Mouse (Mus musculus) brown adipose tissue, adult 24 weeks (tissue): Measurements from ENCODE around the gene Trhde. TPM values are rescaled to one million over a fixed set of nuclear protein-coding genes. Genes with fewer than 3 reads are reported as not detected.

Source experiments
- H3K27ac ChIP-seq: fragments of 200-500 bp; replicated peaks from 2 replicates; pipeline ENCODE4 v1.5.1; 2012; ENCODE audit warnings: low read depth, mild to moderate bottlenecking, low read length
- H3K4me1 ChIP-seq: fragments of 200-500 bp; 2 replicates; pipeline ENCODE4 v1.6.1; 2012; ENCODE audit warnings: low read length, mixed read lengths; ENCODE audit not compliant: control insufficient read depth, insufficient read depth, insufficient read length
- H3K4me3 ChIP-seq: fragments of 200-500 bp; 2 replicates; pipeline ENCODE4 v1.5.1; 2012; ENCODE audit warnings: low read depth, mild to moderate bottlenecking, low read length, moderate library complexity; ENCODE audit not compliant: insufficient read depth
- polyA plus RNA-seq: library from polyadenylated mRNA; stranded (reverse); fragments of >200 nt; gene quantifications from 2 replicates; pipeline ENCODE4 v1.2.4, GENCODE M21; 2012; ENCODE audit not compliant: missing spikeins, insufficient read depth, insufficient read length

The Trhde gene
- polyA plus RNA-seq, 1 experiment, result 1.1 TPM

GRCm38 (mm10) chr10:114488806-114489205 is 313.3 kb downstream of the Trhde start:
- H3K4me1 ChIP-seq, result no peaks in the 10 kb centered on the region
- H3K4me3 ChIP-seq, result no peak overlapping the region
- no peak overlapping the region for H3K27ac ChIP-seq

- Histone ChIP-seq H3K4me3 (no peak overlapping the region), H3K27ac (no peak overlapping the region), H3K4me1 (no peaks in the 10 kb centered on the region)
Observed at GRCm38 (mm10) chr10:114455591-114455990, 346.5 kb downstream of the Trhde start.

GRCm38 (mm10) chr10:114448116-114448515 is 354.0 kb downstream of the Trhde start:
- H3K27ac ChIP-seq, result no peak overlapping the region
- no peaks in the 10 kb centered on the region for H3K4me1 ChIP-seq
- H3K4me3 ChIP-seq, result no peak overlapping the region

GRCm38 (mm10) chr10:114418956-114419530 is 383.1 kb downstream of the Trhde start:
- Histone ChIP-seq H3K4me1 (no peaks in the 10 kb centered on the region), H3K4me3 (no peak overlapping the region)

GRCm38 (mm10) chr10:114415717-114416116 is 386.4 kb downstream of the Trhde start:
- H3K27ac ChIP-seq, result no peak overlapping the region
- no peaks in the 10 kb centered on the region for H3K4me1 ChIP-seq
- H3K4me3 ChIP-seq, result no peak overlapping the region

More at GRCm38 (mm10) chr10:114418956-114419530, 383.1 kb downstream of the Trhde start:
- no peak overlapping the region for H3K27ac ChIP-seq

- Histone ChIP-seq H3K4me3 (no peak overlapping the region), H3K4me1 (no peaks in the 10 kb centered on the region), H3K27ac (no peak overlapping the region)
Observed at GRCm38 (mm10) chr10:114405260-114405659, 396.8 kb downstream of the Trhde start.

- Histone ChIP-seq H3K27ac (no peak overlapping the region), H3K4me3 (no peak overlapping the region), H3K4me1 (no peaks in the 10 kb centered on the region)
Observed at GRCm38 (mm10) chr10:114403795-114404194, 398.3 kb downstream of the Trhde start.

GRCm38 (mm10) chr10:114370804-114371203 is 431.3 kb downstream of the Trhde start:
- Histone ChIP-seq H3K4me3 (no peak overlapping the region), H3K4me1 (no peaks in the 10 kb centered on the region), H3K27ac (no peak overlapping the region)

GRCm38 (mm10) chr10:114363442-114363841 is 438.7 kb downstream of the Trhde start:
- Histone ChIP-seq H3K4me1 (no peaks in the 10 kb centered on the region), H3K4me3 (no peak overlapping the region), H3K27ac (no peak overlapping the region)

GRCm38 (mm10) chr10:114362631-114363030 is 439.5 kb downstream of the Trhde start:
- H3K4me1 ChIP-seq, result no peaks in the 10 kb centered on the region
- H3K27ac ChIP-seq, result no peak overlapping the region
- no peak overlapping the region for H3K4me3 ChIP-seq
